2 mouse cellular contexts compared by ENCODE assay signal in the genomic region with DNA sequence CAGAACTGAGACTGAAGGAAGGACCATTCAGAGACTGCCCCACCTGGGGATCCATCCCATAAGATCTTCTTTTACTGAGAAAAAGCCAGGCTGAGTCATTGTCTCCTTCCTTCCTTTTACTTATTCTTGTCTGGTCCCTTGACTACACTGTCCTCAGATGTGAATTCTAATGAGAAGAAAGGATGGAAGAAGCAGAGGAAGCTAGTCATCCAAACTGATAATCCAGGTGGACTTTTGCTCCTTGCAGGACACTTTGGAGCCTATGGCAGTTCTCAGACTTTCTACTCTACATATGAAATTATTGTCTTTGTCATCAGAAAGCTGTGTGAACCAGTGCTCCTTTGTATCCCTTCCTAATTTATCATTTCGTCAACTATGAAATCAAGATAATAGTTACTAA.
DNase-seq lines count a peak whose midpoint lies in the region.

No protein-coding gene starts in this region.

- peak; percentile 30 for DNase-seq in 3134 (ENCODE audit: extremely low read depth, insufficient read length, low spot score)
- DNase-seq in heart, adult 11 months = peak; percentile 74
